Mouse (Mus musculus) neural tube, embryonic 13.5 days (tissue): Measurements from ENCODE around the gene Hs1bp3. TPM values are rescaled to one million over a fixed set of nuclear protein-coding genes. Genes with fewer than 3 reads are reported as not detected.
A peak's percentile ranks its signal among the peaks of the same experiment; 100 is the strongest.

Experiments
- ATAC-seq: fragments of 200-750 bp; cut with Nextera tagmentation; 2 replicates; pipeline ENCODE4 v1.8.0; 2017; ENCODE audit warnings: low read depth, mild to moderate bottlenecking, moderate TSS enrichment, moderate library complexity
- H3K27ac ChIP-seq: fragments of 300-500 bp; sonication (generic); replicated peaks from 2 replicates; pipeline ENCODE4 v1.5.1; 2015; ENCODE audit warnings: moderate library complexity, mild to moderate bottlenecking, inconsistent platforms
- H3K27me3 ChIP-seq: fragments of 300-500 bp; sonication (generic); 2 replicates; pipeline ENCODE4 v1.6.1; 2015; ENCODE audit warnings: mild to moderate bottlenecking, inconsistent platforms
- H3K36me3 ChIP-seq: fragments of 300-500 bp; sonication (generic); 2 replicates; pipeline ENCODE4 v1.6.1; 2015; ENCODE audit warnings: mild to moderate bottlenecking, inconsistent platforms
- H3K4me1 ChIP-seq: fragments of 300-500 bp; sonication (generic); replicated peaks from 2 replicates; pipeline ENCODE4 v1.6.1; 2015; ENCODE audit warnings: inconsistent platforms
- H3K4me2 ChIP-seq: fragments of 300-500 bp; sonication (generic); 2 replicates; pipeline ENCODE4 v1.6.1; 2015; ENCODE audit warnings: inconsistent platforms, mild to moderate bottlenecking, moderate library complexity
- H3K4me3 ChIP-seq: fragments of 300-500 bp; sonication (generic); 2 replicates; pipeline ENCODE4 v1.5.1; 2015; ENCODE audit warnings: mild to moderate bottlenecking, inconsistent platforms
- H3K9ac ChIP-seq: fragments of 300-500 bp; sonication (generic); 2 replicates; pipeline ENCODE4 v1.6.1; 2015; ENCODE audit warnings: moderate library complexity, mild to moderate bottlenecking, inconsistent platforms
- H3K9me3 ChIP-seq: fragments of 300-500 bp; sonication (generic); 2 replicates; pipeline ENCODE4 v1.6.1; 2016; ENCODE audit warnings: inconsistent platforms
- WGBS: fragments of 180-500 bp; shearing (Covaris S2); methylation state at CpG from one replicate; pipeline ENCODE4 v1.1.7; 2015; 5-methylcytosine and 5-hydroxymethylcytosine counted together
- polyA plus RNA-seq: library from polyadenylated mRNA; unstranded; fragments of >200 nt; fragmentation: Nextera tagmentation; extraction: Ambion mirVana; gene quantifications from 2 replicates; pipeline ENCODE4 v1.2.1, GENCODE M21; 2015

The Hs1bp3 gene
- 10.6 and 11.3 TPM in 2 replicates for polyA plus RNA-seq

DNA sequence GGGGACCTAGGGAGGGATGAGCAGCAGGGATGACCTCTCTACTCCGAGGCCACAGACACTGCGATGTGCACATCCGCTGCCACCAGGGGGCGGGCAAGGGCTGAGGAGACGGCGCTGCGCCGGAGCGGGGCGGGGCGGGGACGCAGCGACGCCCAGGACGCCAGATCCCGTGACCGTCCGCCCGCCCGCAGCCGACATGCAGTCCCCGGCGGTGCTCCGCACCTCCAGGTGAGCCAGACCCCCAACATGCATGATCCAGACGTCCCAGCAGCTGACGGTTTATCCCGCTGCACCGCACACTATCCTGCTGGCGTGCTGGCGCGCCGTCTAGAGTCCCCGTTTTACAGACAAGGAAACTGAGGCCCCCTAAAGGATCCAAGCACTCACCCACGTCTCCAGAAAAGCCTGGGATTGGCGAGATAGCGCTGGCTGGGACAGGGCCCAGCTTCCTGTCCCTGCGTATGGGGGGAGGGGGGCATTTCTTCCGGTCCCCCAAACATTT lies at the start of gene Hs1bp3:
Gene Hs1bp3, plus strand, starts transcription at position 163 of the 502 bp plus-strand sequence.
- Histone ChIP-seq H3K4me3 (peak within 1 kb of the TSS; percentile 50), H3K9ac (peak within 1 kb of the TSS; percentile 70), H3K36me3 (peaks cover 7% of the 10 kb centered on the region; the same call in 1 of the 2 replicates), H3K27me3 (peaks cover 22% of the 10 kb centered on the region), H3K4me1 (peaks cover 29% of the 10 kb centered on the region), H3K27ac (no peak within 1 kb of the TSS), H3K9me3 (no peaks in the 10 kb centered on the region), H3K4me2 (peak within 1 kb of the TSS; percentile 82)
- WGBS, result 0% methylated on average over 36 of the region's 38 CpGs
- peak; percentile 84 for ATAC-seq

DNA sequence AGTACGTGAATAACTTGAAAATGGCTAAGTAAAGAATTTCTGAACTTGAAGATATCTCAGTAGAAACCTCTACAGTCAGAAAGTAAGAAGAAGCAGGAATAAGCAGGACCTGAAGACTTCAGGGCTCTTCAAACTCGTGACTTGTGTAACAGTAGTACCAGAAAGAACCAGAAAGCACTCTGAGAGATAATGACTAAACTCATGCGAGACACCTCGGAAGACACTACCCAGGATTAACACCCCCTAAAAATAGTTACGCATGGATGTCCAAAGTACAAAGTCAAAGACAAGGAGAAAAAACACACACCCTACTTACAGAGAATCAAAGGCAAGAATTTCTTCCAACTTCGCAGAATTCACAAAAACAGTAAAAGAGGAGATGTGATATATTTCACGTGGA lies 46.9 kb upstream of the Hs1bp3 start:
- Histone ChIP-seq H3K36me3 (peaks cover 6% of the 10 kb centered on the region; the same call in 1 of the 2 replicates), H3K4me2 (no peak overlapping the region), H3K9ac (no peak overlapping the region), H3K27ac (no peak overlapping the region), H3K4me1 (peaks cover 4% of the 10 kb centered on the region; the same call in 1 of the 2 replicates), H3K9me3 (no peaks in the 10 kb centered on the region), H3K4me3 (no peak overlapping the region), H3K27me3 (no peaks in the 10 kb centered on the region)
- 91% methylated on average over 7 of the region's 7 CpGs for WGBS
- no peak for ATAC-seq

DNA sequence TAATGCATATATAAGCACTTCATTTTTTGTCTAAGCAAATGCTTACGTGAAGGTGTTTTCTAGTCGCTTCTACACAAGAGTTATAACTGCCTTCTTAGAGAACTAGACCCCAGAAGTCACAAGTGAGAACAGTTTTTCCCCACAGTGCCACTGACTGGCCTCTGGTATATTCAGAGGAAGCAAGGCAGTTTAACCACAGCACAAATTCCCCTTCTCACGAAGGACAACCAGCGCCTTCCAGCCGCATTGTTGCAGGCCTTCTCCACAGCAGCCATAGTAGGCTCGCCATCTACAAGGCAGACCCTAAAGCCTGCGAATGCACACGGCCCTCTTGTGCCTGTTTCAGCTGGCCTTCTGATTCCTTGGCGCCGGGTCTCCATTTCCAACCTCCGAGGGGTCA lies 43.6 kb upstream of the Hs1bp3 start:
- 95% methylated on average over 11 of the region's 11 CpGs for WGBS
- no peak for ATAC-seq

DNA sequence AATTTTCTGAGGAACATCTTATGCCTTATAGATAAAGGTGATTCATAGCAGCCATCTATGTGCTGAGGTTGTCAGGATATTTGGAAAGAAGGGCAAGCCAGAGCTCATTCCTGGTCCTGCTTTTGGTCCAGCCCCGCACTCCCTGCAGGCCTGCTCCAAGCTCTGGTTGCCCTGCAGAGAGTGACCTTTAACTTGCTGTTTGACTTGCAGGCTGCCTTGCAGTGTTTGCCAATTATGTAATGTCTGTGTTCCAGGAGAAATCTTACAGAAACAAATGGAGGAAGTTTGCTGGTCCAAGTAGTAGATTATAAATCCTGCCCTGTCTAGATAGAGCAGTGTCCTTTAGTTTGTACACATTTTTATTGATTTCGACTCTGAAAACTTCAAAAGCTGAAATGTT lies 41.8 kb upstream of the Hs1bp3 start:
- Histone ChIP-seq H3K9ac (no peak overlapping the region), H3K36me3 (peaks cover 6% of the 10 kb centered on the region; the same call in 1 of the 2 replicates), H3K4me1 (no peaks in the 10 kb centered on the region), H3K9me3 (no peaks in the 10 kb centered on the region), H3K4me2 (no peak overlapping the region), H3K4me3 (no peak overlapping the region), H3K27ac (no peak overlapping the region), H3K27me3 (no peaks in the 10 kb centered on the region)
- no peak for ATAC-seq
- WGBS, result 93% methylated on average over 2 of the region's 2 CpGs

More for the DNA sequence above, 43.6 kb upstream of the Hs1bp3 start:
- no peaks in the 10 kb centered on the region for H3K9me3 ChIP-seq
- no peak overlapping the region for H3K27ac ChIP-seq
- no peaks in the 10 kb centered on the region for H3K4me1 ChIP-seq
- H3K9ac ChIP-seq, result no peak overlapping the region
- H3K36me3 ChIP-seq, result peaks cover 6% of the 10 kb centered on the region; the same call in 1 of the 2 replicates
- no peaks in the 10 kb centered on the region for H3K27me3 ChIP-seq
- no peak overlapping the region for H3K4me3 ChIP-seq
- no peak overlapping the region for H3K4me2 ChIP-seq

DNA sequence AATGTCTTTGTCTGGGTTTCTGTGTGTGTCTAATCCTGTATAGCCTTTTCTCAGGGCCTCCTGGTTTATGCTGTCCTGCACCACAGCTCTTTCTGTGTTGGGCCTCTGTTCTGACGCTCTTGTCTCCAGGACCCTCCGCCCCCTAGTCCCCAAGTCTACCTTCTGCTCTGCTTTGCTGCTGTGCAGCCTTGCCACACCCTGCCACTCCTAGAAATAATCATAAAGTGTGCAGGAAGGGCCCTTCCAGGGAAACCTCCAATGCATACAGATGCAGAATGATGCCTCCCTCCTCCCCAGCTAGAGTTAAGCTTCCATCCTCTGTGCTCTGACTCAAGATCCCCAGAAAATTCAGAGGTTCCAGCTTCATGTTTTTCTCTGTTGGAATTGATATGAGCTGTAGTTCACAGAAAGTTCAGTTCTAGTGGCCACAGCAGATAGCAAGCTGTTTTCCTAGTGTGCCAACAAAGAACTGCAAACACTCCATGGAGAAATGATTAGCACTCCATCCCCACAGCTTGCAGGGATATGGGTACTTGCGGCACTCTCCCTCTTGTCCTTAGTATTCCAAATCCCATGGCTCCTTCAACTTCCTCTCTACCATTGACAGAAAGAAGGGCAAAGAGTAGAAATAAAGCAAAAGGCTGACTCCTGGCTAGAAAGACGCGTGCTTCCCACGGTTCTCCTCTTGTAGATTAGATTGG lies 39.6 kb upstream of the Hs1bp3 start:
- WGBS, result 96% methylated on average over 6 of the region's 6 CpGs
- Histone ChIP-seq H3K9me3 (no peaks in the 10 kb centered on the region), H3K4me1 (no peaks in the 10 kb centered on the region), H3K27ac (no peak overlapping the region), H3K4me3 (no peak overlapping the region), H3K4me2 (no peak overlapping the region), H3K27me3 (no peaks in the 10 kb centered on the region), H3K36me3 (peaks cover 8% of the 10 kb centered on the region; the same call in 1 of the 2 replicates), H3K9ac (no peak overlapping the region)
- no peak for ATAC-seq

DNA sequence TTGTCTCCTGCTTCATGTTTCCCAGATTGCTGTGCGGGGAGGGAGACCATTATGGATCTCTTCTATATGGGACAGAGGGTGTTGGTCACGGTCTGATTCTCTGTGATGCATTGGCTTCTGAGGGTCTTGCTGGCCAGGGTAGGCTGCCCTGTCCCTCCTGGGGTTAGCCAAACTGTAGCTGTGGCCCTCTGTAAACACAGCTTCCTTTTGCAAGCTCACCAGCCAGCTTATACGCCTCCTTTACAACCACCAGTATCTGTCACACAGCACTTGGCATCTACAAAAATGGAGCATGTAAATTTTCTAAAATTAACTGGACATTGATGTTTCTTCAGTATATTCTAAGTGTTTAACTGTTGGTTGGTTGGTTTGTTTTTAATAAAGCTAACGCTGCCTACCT lies 37.8 kb upstream of the Hs1bp3 start:
- no peak overlapping the region for H3K4me3 ChIP-seq
- H3K27me3 ChIP-seq, result no peaks in the 10 kb centered on the region
- no peak for ATAC-seq
- no peak overlapping the region for H3K27ac ChIP-seq
- H3K4me1 ChIP-seq, result no peaks in the 10 kb centered on the region
- no peaks in the 10 kb centered on the region for H3K9me3 ChIP-seq
- H3K36me3 ChIP-seq, result peaks cover 5% of the 10 kb centered on the region; the same call in 1 of the 2 replicates
- no peak overlapping the region for H3K4me2 ChIP-seq
- WGBS, result 83% methylated on average over 4 of the region's 4 CpGs
- H3K9ac ChIP-seq, result no peak overlapping the region

DNA sequence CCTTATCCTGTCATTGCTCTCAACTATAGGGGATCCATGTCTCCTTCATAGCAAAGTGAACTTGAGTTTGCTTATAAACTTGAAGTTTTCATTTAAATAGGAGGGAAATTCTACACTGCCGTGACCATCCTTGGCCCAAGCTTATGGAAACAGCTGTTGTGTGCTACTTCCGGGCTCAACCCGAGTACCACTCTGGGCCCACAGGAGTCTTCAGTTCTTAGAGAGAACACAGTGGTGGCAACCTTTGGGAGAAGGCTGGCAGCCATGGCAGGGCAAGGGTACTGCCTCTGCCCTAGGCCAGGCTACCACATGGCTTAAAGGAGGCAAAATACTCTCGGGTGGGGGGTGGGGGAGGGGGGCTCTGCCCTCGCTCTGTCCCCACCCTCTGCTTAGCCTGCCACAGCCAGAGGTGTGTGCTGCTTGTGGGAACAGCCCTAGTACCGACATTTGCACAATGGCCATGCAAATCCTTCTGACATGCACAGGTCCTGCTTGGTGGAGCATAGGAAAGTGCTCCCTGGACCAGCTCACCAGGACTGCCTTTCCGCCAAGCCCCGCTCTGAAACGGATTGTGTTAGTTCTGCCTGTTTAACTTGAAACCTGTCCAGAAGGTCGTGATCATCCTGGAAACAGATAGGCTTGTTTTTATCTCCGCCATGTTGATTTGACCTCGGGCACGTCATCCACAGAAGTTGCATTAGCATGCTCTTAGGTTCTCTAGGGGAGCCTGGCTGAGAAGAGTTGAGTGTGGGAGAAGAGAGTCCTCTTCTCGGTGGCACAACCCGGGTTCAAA lies 31.8 kb upstream of the Hs1bp3 start:
- Histone ChIP-seq H3K9ac (no peak overlapping the region), H3K4me2 (no peak overlapping the region), H3K27me3 (no peaks in the 10 kb centered on the region), H3K4me1 (no peaks in the 10 kb centered on the region), H3K9me3 (no peaks in the 10 kb centered on the region), H3K27ac (no peak overlapping the region), H3K4me3 (no peak overlapping the region), H3K36me3 (peaks cover 21% of the 10 kb centered on the region)
- no peak for ATAC-seq
- WGBS, result 85% methylated on average over 15 of the region's 15 CpGs

DNA sequence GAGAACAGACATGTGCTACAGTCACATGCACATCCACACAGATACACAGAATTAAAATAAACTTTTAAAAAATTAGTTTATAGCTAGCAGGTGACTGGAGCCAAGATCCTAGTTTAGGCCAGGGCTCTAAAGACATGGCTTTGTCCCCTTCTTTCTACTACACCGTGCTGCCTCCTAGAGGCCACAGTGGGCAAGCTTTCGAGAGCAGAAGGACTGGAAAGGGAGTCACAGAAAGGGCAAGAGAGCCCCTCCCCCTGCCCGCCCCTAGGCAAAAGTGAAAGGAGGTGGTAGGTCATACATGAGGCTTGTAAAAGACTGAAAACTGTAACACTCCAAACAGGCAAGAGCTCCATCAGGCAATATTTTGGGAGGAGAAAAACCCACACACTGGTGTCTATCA lies 25.3 kb upstream of the Hs1bp3 start:
- Histone ChIP-seq H3K4me1 (peaks cover 18% of the 10 kb centered on the region), H3K27me3 (0 out of 2 replicates have a peak, but pooled peaks cover under 1% of the 10 kb centered on the region), H3K9ac (no peak overlapping the region), H3K4me3 (no peak overlapping the region), H3K9me3 (no peaks in the 10 kb centered on the region), H3K36me3 (peaks cover 16% of the 10 kb centered on the region), H3K4me2 (no peak overlapping the region), H3K27ac (no peak overlapping the region)
- WGBS, result 65% methylated on average over 3 of the region's 3 CpGs
- ATAC-seq, result no peak

DNA sequence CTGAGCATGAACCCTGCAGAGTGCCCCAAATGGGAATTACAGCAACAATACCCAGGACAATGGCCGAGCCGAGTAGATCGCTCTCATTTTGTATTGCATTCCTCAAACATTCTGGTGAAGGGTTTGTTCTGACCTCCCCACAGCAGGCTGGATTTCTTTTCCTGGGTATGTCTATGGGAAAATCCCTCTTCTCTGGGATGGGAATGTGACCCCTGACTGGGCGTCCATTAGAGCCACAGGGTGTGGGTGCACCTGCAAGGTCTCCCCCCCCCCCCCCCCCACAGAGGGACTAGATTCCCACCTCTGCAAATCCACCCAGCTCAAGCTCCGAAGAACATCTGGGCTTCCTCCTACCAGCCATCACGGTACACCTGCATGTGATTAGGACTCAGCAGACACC lies 24.1 kb upstream of the Hs1bp3 start:
- H3K4me2 ChIP-seq, result no peak overlapping the region
- peaks cover 8% of the 10 kb centered on the region for H3K27me3 ChIP-seq
- H3K4me1 ChIP-seq, result peaks cover 18% of the 10 kb centered on the region
- WGBS, result 80% methylated on average over 6 of the region's 6 CpGs
- H3K36me3 ChIP-seq, result peaks cover 10% of the 10 kb centered on the region
- no peak overlapping the region for H3K27ac ChIP-seq
- H3K4me3 ChIP-seq, result no peak overlapping the region
- H3K9ac ChIP-seq, result no peak overlapping the region
- no peaks in the 10 kb centered on the region for H3K9me3 ChIP-seq
- ATAC-seq, result no peak

DNA sequence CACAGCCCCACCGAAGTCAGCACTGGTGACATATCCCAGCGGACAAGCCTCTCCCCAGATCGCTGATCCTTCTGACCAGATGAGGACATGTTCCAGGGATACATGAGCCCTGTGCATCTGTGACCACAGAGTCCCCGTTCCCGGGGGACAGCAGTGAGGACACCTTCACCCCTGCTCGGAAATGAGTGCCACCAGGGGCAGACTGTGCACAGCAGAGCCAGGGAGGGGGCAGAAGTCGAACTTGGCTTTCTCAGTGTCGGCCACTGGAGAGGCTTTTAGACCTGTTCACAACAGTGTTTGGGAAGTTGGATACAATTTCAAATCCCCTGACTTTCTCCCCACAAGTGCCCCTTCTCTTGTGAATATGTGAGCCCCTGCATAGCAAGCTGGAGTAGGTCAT lies 23.7 kb upstream of the Hs1bp3 start:
- no peak overlapping the region for H3K4me3 ChIP-seq

DNA sequence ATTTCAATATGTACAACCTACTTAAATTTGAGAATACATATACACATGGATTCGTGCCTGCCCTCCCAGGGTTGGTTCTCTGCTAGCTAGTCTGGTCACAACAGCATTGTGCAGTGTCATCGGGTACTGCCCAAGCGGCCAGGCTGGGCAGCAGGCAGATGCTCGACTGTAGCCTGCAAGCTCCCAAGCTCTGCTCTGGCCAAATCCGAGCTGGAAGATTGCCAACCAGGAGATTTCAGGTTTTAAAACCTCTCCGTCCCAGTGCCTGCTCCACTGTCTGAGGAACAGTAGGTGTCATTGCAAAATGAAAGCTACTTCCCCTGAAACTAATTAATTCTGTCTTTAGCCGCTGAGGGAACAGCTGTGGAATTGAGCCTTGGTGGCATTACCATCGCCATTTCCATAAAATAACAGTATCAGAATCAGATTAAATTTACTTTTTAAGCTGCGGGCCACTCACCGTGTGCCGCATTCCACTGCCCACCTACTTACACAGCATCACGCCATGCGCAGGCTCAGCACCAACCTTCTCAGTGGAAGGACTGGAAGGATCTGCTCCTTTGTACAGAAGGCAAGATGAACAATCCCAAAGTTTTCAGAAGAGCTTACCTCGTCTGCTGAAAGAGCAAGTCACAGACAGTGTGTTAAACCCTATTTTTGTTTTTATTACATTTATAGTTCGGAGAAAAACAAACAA lies 21.9 kb upstream of the Hs1bp3 start:
- Histone ChIP-seq H3K9me3 (no peaks in the 10 kb centered on the region), H3K9ac (no peak overlapping the region), H3K4me3 (no peak overlapping the region), H3K36me3 (no peaks in the 10 kb centered on the region), H3K4me1 (peaks cover 23% of the 10 kb centered on the region), H3K4me2 (peak overlapping the region; percentile 20; the same call in 1 of the 2 replicates), H3K27ac (0 out of 2 replicates have a peak overlapping the region, but pooled peaks have one; percentile 3), H3K27me3 (peaks cover 30% of the 10 kb centered on the region)
- WGBS, result 53% methylated on average over 15 of the region's 15 CpGs
- peak; percentile 53 for ATAC-seq

More for the DNA sequence above, 23.7 kb upstream of the Hs1bp3 start:
- peaks cover 6% of the 10 kb centered on the region for H3K36me3 ChIP-seq
- WGBS, result 88% methylated on average over 8 of the region's 8 CpGs
- H3K4me1 ChIP-seq, result peaks cover 18% of the 10 kb centered on the region
- H3K9me3 ChIP-seq, result no peaks in the 10 kb centered on the region
- peaks cover 12% of the 10 kb centered on the region for H3K27me3 ChIP-seq
- H3K27ac ChIP-seq, result no peak overlapping the region
- no peak for ATAC-seq
- no peak overlapping the region for H3K4me2 ChIP-seq
- no peak overlapping the region for H3K9ac ChIP-seq
